Mouse (Mus musculus) hindlimb bud, embryonic 11.5 days (tissue): ENCODE measurements at regions not wholly inside any gene's neighbourhood (a gene's known extent, or its start where the extent isn't known, plus 50 kb on each side); places are given as distances from the start of the nearest gene placed in this dataset.

Experiments
- DNase-seq: peaks from one replicate; pipeline ENCODE4 v3.0.0-alpha.2; 2012; ENCODE audit warnings: low read depth, low spot score; ENCODE audit errors: extremely low spot score

DNA sequence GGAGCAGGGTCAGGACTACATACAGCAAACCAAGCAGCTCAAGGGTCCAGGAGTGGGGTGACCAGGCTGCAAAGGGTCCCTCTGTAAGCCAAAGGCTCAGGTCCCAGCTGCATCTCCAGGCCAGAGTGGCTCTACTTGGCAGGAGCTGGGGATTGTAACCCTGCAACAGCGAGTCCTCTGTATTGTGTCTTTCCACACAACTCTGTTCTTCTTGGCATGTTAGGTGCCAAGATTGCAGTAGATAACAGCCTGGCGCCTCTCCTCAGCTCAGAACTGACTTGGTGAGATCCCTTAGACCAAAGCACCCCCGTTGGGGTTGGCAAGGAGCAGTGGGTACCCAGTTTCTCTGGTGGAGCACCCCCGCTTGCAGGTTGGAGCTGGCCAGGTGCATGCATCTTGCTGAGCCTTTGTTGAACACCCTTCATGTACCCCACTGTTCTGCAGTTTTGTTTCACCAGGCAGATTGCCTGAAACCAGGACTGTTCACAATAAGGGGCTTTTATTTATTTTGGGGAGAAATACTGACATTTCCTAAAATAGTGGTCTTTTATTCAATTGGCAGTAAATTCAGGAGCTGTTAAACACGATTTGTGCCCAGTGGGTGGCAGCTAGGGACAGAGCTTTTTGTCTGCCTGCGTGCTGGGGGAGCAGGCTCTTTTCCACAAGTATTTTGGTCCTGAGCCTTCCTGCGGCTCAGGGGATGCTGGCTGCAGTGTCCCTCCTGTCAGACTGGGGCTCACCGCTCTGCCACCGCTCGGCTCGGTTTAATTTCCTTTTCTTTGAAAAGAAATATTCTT lies 385.3 kb upstream of the Kcnab2 start:
- DNase-seq = no peak

- DNase-seq = no peak
Measured at GRCm38 (mm10) chr4:152859161-152859560, 381.5 kb upstream of the Kcnab2 start.

- no peak for DNase-seq
Measured at GRCm38 (mm10) chr4:152850147-152850546, 372.5 kb upstream of the Kcnab2 start.

DNA sequence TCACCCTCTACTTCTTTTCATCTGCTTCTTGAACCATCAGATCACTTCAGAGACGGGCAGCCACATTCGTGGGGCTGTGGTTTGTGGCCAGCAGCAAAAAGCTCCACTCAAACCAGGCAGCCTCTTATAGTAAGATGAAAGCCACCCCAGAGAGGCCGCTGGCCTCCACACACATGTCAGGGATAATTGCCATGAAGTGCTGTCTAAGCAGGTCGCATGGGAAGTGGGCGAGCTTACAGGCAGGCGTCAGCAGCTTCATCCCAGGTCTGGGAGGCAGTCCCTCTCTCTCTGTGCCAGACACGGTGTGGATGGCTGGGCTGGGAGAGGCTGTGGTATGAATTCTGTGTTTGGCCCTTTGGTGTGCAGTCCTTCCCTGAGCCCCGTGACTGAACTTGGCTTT lies 358.4 kb upstream of the Kcnab2 start:
- no peak for DNase-seq

DNA sequence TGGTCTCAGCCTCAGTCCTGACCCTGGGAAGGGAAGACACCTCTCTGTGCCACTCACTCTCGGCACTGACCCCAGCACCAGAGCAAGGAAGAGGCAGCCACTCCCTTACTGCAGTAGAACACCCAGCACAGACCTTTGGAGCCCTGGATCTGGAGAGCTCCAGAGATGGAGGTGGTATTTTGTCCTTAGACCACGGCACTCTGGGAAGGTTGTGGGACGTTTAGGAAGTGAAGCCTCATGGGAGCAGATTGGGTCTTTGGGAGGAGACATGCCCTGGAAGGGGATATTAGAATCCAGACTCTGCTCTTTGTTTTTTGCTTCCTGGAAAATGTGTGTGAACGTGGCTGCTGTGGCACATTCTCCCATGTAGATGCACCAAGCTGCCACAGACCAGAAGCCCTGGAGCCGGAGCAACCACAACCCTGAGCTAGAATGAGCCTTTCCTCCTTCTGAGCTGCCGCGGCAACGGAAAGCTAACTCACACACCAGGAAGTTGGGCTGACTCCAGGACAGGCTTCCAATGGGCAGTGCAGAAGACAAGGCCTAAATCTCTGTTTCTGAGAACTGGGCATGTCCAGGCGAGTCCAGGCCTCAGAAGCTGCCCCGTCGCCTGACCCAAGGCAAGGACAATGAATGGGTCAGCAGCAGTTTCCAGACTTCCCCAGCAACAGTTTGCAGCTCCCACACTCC lies 356.9 kb upstream of the Kcnab2 start:
- DNase-seq = no peak

DNA sequence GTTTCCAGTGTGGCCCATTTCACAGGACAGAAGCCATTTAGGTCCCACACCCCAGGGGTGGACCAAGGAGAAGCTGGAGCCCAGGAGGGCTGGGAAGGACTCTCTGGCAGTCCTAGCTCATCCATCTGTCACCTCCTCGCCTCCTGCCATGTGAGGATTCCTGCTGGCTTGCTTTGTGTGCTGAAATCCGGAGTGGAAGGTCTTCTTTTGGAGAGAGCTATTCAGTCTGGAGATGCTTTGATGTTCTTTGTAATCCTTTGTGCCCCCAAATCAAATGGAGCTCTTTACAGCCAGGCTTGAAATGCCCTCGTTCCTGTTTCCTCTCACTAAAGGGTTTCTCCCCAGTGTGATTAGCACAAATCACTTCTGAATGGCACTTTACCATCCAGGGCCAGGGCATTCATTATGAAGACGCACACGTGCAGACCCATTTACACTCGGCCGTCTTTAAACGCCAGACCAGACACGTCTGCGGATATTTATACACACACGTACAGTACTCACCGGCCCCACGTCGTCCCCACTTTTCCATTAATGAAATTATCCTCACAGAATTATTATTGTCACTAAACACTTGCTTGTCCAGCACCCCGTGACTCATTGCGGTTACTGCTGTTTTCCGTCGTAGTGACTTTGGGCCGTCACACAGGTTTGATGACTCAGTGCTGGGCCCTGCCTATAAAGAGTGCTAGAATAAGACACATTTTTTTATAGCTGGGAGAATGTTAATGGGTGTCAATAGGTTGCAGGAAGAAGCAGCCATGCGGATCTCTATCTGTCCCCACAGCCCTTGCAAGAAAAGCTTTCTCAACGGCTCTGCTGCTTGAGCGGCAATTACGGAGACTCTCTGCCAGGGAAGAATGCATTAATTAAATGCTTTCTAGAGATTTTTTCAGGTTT lies 356.0 kb upstream of the Kcnab2 start:
- DNase-seq = no peak

- DNase-seq = no peak
Measured at GRCm38 (mm10) chr4:152832757-152833363, 355.2 kb upstream of the Kcnab2 start.

DNA sequence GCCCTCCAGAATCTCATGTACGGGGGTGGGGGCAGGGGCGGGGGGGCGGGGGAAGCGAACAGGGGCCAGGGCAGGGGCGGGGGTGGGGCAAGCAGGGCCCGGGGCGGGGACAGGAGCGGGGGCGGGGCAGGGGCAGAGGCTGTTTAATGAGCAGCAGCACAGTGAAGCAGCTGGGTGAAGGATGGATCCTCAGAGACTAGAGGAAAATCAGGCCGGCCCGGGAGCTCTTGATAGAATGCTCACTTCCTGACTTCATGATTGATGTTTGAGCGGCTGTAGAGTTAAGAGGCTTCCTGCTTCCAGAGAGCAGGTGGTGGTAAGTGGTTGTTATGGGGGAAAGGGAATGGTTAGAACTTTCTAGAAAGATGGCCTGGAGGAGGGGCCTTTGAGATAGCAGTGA lies 347.5 kb upstream of the Kcnab2 start:
- DNase-seq = no peak

DNA sequence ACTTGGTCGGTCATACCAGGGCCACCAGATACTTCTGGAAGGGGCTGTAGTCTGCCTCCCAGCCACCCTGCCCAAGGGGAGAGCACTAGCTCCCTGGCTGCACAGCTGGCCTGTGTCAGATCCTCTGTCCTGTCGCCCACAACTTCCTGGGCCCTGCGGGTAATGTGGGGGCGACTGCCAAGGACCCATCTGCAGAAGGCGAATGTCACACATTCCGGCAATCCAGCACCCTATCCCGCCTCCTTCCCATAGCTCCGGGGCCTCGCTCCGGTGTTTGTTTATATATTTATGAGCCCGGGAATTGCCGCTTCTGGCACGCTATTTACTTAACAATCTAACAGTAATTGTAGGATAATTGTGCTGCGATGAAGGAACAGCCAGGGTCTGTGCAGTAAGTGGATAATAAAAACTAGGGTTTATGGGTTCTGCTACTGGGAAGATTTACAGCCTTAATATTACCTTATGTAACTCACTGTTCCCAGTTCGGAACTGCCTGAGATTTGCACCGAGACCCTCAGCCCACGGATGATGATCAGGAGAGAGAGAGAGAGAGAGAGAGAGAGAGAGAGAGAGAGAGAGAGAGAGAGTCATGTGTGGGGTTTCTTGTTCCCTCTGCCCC lies 338.6 kb upstream of the Kcnab2 start:
- DNase-seq = no peak

- DNase-seq = no peak
Measured at GRCm38 (mm10) chr4:152806611-152807010, 328.9 kb upstream of the Kcnab2 start.

GRCm38 (mm10) chr4:152799392-152799791 lies 321.7 kb upstream of the Kcnab2 start:
- peak; percentile 90 for DNase-seq

GRCm38 (mm10) chr4:152788431-152788830 lies 310.8 kb upstream of the Kcnab2 start:
- no peak for DNase-seq

- DNase-seq = no peak
Measured at GRCm38 (mm10) chr4:152784972-152785371, 307.3 kb upstream of the Kcnab2 start.

DNA sequence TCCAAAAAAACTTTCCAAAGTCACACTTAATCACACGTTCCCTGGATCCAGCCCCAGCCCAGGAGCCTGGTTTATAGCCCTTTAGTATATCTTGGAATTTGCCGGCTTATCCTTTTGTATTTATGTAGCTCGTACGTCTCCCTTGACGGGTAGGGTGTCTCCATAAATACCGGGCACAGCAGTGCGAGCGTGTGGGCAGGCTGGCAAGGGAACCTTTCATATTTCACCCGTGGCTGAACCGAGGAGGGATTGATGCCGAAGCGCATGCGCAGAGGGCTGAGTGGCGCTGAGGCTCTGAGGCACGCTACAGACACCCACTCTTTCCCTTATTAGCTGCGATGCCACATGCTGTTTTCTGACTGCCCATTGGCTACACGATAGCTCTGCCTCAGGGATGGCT lies 301.9 kb upstream of the Kcnab2 start:
- no peak for DNase-seq

- no peak for DNase-seq
Measured at GRCm38 (mm10) chr4:152775801-152776200, 298.1 kb upstream of the Kcnab2 start.

GRCm38 (mm10) chr4:152771386-152771785 lies 293.7 kb upstream of the Kcnab2 start:
- no peak for DNase-seq

DNA sequence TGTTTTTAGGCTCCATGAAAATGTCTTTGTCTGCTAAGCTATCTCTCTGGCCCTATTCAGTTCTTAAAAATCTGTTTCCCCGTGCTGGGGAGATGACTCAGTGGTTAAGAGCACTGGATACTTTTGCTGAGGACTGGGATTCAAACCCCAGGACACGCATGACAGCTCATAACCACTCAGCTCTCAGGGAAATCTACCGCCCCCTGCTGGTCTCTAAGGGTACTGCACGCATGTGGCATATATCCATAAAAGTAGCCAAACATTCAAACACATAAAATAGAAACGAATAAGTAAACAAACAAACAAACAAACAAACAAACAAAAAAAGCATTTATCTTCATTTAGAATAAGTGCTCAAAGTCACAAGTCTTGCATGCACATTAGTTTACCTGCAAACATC lies 289.7 kb upstream of the Kcnab2 start:
- DNase-seq = no peak

GRCm38 (mm10) chr4:152763116-152763515 lies 285.4 kb upstream of the Kcnab2 start:
- DNase-seq = no peak

GRCm38 (mm10) chr4:152762576-152762975 lies 284.9 kb upstream of the Kcnab2 start:
- no peak for DNase-seq

DNA sequence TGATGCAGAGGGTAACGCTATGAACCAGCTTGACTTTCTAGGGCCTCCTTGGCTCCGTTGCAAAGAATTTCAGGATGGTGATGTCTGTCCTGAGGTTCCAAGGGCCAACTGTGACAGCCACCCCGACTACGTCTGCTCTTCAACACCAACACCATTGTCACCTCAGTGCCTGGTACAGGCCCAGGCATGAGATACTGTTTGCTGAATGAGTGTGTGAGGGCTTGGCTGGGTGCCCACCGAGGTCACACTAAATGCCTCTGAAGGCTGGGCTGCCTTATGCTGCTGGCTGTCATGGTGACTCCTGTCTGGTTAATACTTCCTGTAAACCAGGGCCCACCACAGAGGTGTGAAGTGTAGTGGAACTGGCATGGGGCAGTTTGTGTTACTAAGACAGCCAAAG lies 279.5 kb upstream of the Kcnab2 start:
- no peak for DNase-seq

DNA sequence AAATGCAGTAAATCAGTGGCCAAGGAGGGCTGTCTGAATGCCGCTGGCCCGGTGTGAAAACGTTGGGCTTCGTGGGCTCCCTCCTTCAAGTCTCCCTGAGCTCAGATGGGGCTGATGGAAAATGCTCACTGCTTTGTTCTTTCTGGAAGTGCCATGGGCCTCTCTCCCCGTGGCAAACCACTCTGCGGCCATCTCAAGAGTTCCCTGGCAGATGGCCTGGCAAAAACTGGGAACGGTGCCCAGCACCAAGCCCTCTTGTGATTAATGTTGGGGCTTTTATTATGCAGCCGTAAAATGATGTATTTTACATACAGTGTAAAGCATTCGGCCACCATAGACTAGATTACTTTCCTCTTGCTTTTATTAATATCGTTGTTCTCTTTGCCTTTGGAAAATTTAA lies 278.9 kb upstream of the Kcnab2 start:
- DNase-seq = no peak
